Mouse (Mus musculus) erythroid progenitor cell, adult 5-6 weeks (primary cell): Measurements from ENCODE around the gene Slx4. TPM values are rescaled to one million over a fixed set of nuclear protein-coding genes. Genes with fewer than 3 reads are reported as not detected.
A peak's percentile ranks its signal among the peaks of the same experiment; 100 is the strongest.
"Not testable (repeated sequence)": the region's sequence is repeated elsewhere in the genome, so short reads cannot be mapped to it uniquely, and the experiment has no call there.

Experiments
- ATAC-seq: replicated peaks from 2 replicates; pipeline ENCODE4 v1.8.0; 2016; ENCODE audit warnings: moderate number of reproducible peaks, mild to moderate bottlenecking, moderate TSS enrichment, inconsistent platforms; ENCODE audit not compliant: poor library complexity, low FRiP score, severe bottlenecking
- total RNA-seq, 2 experiments: library from RNA; stranded (forward) in 1 of 2; stranded (reverse) in 1 of 2; fragments of 150-400 nt in 1 of 2; fragments of 186-747, 209-891 nt in 1 of 2; gene quantifications; 2 replicates each; pipeline versions ENCODE4 v1.2.3 to v1.2.4; 2015 to 2017; ENCODE audit warnings: low replicate concordance in 2 of 2

Gene Slx4
- total RNA-seq (2015; ENCODE audit: low replicate concordance) = 42.5 and 48.2 TPM in 2 replicates
- 50.1 and 64.4 TPM in 2 replicates for total RNA-seq (2017; ENCODE audit: low replicate concordance)

DNA sequence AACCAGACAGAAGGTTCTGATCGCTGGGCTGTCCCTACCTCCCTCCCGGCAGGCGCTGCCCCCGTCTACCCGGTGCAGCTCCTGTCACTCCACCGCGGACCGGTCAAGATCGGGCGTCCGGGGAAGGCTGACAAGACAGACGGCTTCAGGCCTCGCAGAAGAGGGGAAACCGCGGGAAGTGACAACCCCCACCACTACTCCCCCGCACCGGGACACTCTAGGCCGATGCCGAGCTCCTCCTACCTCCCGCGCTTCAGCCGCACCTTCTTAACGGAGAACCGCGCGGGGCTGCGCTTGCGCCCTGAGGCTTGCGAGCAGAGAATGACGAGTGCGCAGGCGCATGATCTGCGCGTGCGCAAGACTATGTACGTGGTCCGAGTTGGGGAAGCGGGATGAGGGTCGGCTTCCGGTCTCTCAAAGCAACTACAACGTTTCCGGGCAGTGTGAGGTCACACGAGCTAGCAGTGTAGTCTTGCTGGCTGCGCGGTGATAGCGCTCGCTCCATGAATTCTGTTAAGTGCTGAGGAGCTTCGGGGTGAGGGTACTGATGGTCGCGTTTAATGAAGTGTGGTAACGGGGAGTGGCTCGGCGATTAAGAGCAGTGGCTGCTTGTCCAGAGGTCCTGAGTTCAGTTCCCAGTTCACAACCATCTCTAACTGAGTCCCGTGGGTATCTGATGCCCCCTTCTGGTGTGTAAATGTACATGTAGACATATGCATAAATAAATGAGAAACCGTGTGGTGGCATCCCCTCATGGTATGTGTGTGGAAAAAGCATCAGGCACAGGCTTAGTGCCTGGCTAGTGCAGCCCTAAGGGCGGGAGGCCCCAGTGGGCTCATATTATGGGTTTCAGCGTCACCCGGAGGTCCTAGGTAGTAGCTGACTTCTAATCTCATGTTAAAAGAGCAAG, at the start of gene Slx4:
Gene Slx4, minus strand, starts transcription at position 282 of the 910 bp plus-strand sequence.
- peak; percentile 94 for ATAC-seq

DNA sequence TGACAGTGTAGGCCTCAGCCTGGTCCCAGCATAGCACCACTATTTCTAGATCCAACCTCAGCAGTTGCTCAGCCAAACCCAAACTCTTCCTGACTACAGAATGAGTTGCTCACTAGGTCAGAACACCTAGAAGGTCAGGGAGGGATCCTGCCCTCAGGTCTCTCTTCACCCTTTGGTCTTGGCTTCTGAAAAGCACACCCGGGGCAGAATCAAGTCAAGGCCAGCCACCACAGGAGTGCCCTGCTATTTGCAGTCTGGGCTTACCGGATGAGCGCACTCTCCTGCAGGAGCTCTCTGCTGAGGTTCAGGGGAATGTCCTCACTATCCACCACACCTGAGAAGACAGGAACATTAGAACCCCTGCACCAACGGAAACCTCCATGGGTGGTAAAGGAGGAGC, 49.0 kb upstream of the Slx4 start:
- ATAC-seq = no peak

DNA sequence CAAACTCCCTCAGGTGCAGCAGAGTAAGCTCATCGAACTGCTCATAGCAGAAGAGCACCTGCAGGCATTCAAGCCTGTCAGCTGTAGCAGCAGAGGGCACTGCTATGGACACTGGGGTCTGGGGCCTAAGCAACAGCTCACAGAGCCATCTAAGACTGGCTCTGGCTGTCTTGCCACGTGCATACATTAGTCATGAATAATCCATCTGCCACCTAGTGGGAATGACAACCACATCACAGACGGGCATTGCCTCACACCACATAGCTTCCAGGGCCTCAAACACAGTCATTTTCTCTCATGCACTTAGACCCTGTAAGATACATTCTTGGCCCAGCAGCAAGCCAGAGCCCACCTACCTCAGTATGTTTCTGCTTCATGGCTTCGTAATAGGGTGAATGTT, 42.0 kb upstream of the Slx4 start:
- ATAC-seq = no peak

- no peak for ATAC-seq
These were observed 40.5 kb upstream of the Slx4 start for GRCm38 (mm10) chr16:4044093-4044492.

DNA sequence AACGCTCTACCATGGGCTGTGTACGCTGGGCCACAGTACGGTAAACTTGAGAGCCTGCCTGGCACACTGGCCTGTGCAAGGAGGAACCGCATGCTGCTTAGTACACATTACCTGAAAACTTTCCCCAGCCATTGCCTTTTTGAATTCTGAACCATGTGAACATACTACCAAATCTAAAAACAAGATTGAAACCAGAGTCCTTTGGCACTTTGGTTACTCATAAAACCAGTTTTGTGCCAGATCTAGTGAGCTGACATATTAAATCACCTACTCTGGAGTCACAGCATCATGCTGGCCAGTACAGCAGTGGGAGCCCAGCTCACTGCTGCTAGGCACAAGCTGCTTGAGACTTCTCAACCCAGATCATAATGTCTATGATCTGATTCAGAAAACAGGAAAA, 38.1 kb upstream of the Slx4 start:
- no peak for ATAC-seq

DNA sequence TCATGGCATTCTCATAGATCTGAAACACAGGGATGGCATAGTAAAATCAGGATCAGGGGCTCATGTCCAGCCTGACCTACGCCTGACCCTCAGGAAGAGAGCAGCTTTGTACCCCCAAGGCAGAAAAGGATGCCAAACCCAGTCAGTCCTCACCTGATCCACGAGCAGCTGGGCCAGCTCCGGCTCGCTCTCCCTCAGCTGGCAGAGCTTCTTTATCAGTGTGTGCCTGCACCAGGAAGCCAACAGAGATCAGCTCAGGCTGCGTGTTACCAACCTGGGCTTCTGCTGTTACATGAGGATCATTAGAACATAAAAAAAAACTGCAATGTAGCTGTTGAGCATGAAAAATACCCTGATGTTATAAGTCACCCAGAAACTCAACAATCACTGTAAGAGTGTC, 36.6 kb upstream of the Slx4 start:
- no peak for ATAC-seq

- ATAC-seq = no peak
These were observed 34.1 kb upstream of the Slx4 start for GRCm38 (mm10) chr16:4037690-4038089.

DNA sequence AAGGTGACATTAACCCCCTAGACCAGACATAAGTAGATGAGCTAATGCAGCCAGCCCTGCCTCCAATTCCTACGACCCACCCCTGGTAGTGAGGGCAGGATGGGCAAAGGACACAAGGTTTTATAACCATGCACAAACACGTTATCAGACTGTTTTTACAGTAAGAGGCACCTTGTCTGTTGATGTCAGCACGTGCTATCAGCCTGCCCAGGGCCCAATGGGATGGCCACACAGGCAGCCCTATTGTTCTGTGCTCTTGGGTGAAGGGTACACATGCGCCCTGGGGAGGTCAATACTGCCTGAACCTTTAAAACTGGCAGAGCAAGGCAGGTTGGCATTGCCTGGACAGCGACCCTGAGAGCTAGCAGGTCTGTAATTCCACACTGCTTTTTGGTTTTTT, 33.2 kb upstream of the Slx4 start, which contains the start of gene Dnase1:
Gene Dnase1, plus strand, starts transcription at position 136 of the 400 bp plus-strand sequence.
- no peak for ATAC-seq

DNA sequence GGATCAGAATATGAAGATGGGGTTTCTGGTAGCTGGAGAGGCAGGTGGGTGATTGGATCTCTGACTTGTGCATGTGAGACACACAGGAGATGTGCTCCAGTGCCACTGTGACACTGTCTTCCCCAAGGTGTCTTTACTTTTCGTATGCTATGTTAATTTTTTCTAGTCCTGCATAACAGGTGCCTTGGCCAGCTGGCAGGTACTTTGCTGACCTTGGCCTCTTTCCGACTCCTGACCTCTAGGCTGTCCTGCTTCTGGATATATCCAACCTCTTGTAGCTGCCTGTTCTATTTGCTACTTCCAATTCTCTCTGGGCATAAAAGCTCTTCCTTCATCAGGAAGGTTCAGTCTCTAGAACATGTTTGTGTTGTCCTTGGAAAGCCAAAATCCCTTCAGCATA, 32.0 kb upstream of the Slx4 start:
- ATAC-seq = no peak

- no peak for ATAC-seq
These were observed 30.9 kb upstream of the Slx4 start for GRCm38 (mm10) chr16:4034476-4034875.

GRCm38 (mm10) chr16:4033971-4034370, 30.4 kb upstream of the Slx4 start:
- no peak for ATAC-seq

DNA sequence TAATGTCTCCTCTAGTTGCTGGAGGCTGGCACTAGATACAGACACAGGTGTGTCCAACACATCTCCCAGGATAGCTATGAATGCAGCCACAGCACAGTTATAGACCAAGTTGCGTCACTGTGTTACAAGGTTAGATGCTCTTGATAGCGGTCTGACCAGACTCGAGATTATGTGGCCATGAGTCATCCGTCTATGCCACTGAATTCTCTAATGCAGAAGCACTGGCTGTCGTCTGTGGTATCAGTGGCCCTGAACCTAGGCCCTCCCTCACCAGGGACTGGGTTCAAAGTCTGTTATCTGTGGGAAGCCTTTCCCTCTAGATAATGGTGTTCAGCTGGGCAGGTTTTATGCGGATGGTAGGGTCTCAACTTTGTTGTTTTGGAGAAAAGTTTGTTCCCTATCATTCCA, 28.8 kb upstream of the Slx4 start:
- ATAC-seq = no peak

GRCm38 (mm10) chr16:4031441-4032274, 28.1 kb upstream of the Slx4 start:
- ATAC-seq = no peak

- ATAC-seq = no peak
These were observed 26.9 kb upstream of the Slx4 start for GRCm38 (mm10) chr16:4030501-4030900.

DNA sequence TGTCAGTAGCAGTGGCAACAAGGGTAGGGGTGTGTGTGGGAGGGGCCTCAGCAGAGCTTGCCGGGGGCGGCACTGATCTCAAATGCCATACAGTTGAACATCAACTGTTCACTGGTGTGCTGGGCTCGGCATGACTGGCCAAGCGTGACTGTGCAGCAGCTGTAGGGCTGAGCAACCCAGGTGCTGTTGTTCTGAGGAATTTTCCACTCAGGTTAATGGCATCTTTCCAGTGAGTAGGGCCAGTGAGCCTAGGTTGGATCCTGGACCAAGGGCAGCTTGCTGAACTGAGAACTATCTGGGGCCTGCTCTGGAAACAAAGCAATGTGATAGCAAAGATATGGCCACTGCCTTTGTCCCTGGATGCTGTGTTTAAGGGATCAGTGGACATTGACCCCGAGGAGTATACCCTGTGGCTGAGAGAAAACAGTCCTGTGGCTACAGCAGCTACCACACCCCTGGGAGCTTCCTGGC, 25.8 kb upstream of the Slx4 start:
- ATAC-seq = no peak

- no peak for ATAC-seq
These were observed 23.6 kb upstream of the Slx4 start for GRCm38 (mm10) chr16:4027211-4027610.

- ATAC-seq = no peak
These were observed 23.1 kb upstream of the Slx4 start for GRCm38 (mm10) chr16:4026672-4027071.

DNA sequence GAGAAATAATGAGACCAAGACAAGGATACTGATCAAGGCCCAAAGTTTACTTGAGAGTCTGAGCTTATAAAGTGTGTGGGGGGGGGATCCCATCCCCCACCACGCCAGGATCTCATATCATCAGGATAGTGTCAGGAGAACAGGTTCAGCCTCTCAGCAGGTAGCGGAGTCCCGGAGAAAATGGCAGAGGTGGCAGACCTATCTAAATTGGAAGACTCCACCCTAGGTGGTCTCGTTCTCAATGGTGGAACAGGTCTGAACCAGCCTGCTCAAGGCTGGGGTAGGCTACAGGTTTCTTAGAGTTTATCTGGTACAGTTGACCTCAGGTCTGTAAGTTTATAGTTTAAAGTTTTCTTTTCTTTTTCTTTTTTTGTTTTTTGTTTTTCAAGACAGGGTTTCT, 19.1 kb upstream of the Slx4 start:
- ATAC-seq = no peak

DNA sequence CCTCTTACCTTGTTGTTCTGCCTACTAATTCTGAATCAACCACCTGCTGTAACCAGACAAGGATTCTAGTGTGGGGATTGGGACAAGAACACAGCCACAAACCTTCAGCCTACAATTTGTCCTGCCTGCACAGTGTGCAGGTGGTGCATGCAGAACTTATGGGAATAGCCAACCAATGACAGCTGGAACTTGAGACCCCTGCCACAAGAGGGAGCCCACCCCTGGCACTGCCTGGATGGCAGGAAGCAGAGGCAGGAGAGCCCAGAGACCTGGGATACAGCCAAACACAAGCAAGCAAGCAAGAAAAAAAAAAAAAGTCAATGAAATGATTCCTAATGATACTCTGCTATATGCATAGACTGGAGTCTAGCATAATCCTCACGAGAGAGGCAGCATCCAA, 17.7 kb upstream of the Slx4 start:
- ATAC-seq = no peak

DNA sequence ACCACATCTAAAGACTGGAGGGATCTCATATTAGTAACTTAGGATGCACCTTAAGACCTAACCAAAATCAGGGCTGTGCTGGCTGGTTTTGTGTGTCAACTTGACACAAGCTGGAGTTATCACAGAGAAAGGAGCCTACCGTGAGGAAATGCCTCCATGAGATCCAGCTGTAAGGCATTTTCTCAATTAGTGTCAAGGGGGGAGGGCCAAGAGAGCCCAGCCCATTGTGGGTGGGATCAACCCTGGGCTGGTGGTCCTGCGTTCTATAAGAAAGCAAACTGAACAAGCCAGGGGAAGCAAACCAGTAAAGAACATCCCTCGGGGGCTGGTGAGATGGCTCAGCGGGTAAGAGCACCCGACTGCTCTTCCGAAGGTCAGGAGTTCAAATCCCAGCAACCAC, 13.9 kb upstream of the Slx4 start:
- not testable (repeated sequence) for ATAC-seq

GRCm38 (mm10) chr16:4016786-4017185, 13.2 kb upstream of the Slx4 start:
- ATAC-seq = not testable (repeated sequence)
